Mouse (Mus musculus): ENCODE measurements around the gene Shisa4. TPM values are rescaled to one million over a fixed set of nuclear protein-coding genes. Genes with fewer than 3 reads are reported as not detected.

Shisa4 gene
- polyA plus RNA-seq, 1 experiment, result 92.0 TPM

- Histone ChIP-seq H3K27me3 (ENCODE audit: control insufficient read depth, insufficient read depth, insufficient read length) (no peaks in the 10 kb centered on the region), H3K4me2 (ENCODE audit: low read depth) (peak overlapping the region; percentile 77), H3K36me3 (ENCODE audit: control insufficient read depth, insufficient read depth) (no peaks in the 10 kb centered on the region), H3ac (ENCODE audit: control insufficient read depth, insufficient read length) (no peak overlapping the region), H3K79me2 (ENCODE audit: control insufficient read depth, insufficient read depth) (no peaks in the 10 kb centered on the region), H3K4me3 (no peak overlapping the region)
- no peak for TF ChIP-seq SRF (IDR thresholded peaks at IDR 0.05; ENCODE audit: control insufficient read depth, insufficient read length, low read depth)
- no peak for TF ChIP-seq CEBPB (IDR thresholded peaks at IDR 0.05; ENCODE audit: insufficient read depth, poor library complexity, severe bottlenecking)
- no peak for TF ChIP-seq USF1 (IDR thresholded peaks at IDR 0.05; ENCODE audit: low read depth)
These were observed 49.1 kb downstream of the Shisa4 start for GRCm38 (mm10) chr1:135325934-135326333.

- Histone ChIP-seq H3K4me2 (ENCODE audit: low read depth) (peak within 1 kb of the TSS; percentile 77), H3K36me3 (ENCODE audit: control insufficient read depth, insufficient read depth) (no peaks in the 10 kb centered on the region), H3ac (ENCODE audit: control insufficient read depth, insufficient read length) (no peak within 1 kb of the TSS), H3K79me2 (ENCODE audit: control insufficient read depth, insufficient read depth) (no peaks in the 10 kb centered on the region), H3K4me3 (peak within 1 kb of the TSS; percentile 10), H3K27me3 (ENCODE audit: control insufficient read depth, insufficient read depth, insufficient read length) (no peaks in the 10 kb centered on the region)
- TF ChIP-seq POLR2A (IDR thresholded peaks at IDR 0.05; ENCODE audit: insufficient read length, low read depth) (peak; percentile 43), CEBPB (IDR thresholded peaks at IDR 0.05; ENCODE audit: insufficient read depth, poor library complexity, severe bottlenecking) (no peak), MYOG (IDR thresholded peaks at IDR 0.05; ENCODE audit: control insufficient read depth in 1 of 3, insufficient read depth in 1 of 3, insufficient read length in 2 of 3, low read depth in 2 of 3) (peak in 2 of 3 experiments; percentile 32 to 78), SRF (IDR thresholded peaks at IDR 0.05; ENCODE audit: control insufficient read depth, insufficient read length, low read depth) (peak; percentile 75), TCF12 (IDR thresholded peaks at IDR 0.05; ENCODE audit: insufficient read depth, poor library complexity, severe bottlenecking) (no peak), MYOD1 (IDR thresholded peaks at IDR 0.05; ENCODE audit: control insufficient read depth in 1 of 3, insufficient read length in 2 of 3, low read depth in 2 of 3) (peak in 1 of 3 experiments; percentile 64)
These were observed 50.5 kb downstream of the Shisa4 start, which contains the start of gene Lmod1 for GRCm38 (mm10) chr1:135324571-135324970. TSS of gene Lmod1 (plus strand) at chr1:135324807.

GRCm38 (mm10) chr1:135323367-135323901, 51.6 kb downstream of the Shisa4 start:
- Histone ChIP-seq H3K27me3 (ENCODE audit: control insufficient read depth, insufficient read depth, insufficient read length) (no peaks in the 10 kb centered on the region), H3K79me2 (ENCODE audit: control insufficient read depth, insufficient read depth) (no peaks in the 10 kb centered on the region), H3ac (ENCODE audit: control insufficient read depth, insufficient read length) (no peak overlapping the region), H3K4me2 (ENCODE audit: low read depth) (peak overlapping the region; percentile 77), H3K36me3 (ENCODE audit: control insufficient read depth, insufficient read depth) (no peaks in the 10 kb centered on the region), H3K4me3 (no peak overlapping the region)
- TF ChIP-seq CEBPB (IDR thresholded peaks at IDR 0.05; ENCODE audit: insufficient read depth, poor library complexity, severe bottlenecking) (no peak), MYOG (IDR thresholded peaks at IDR 0.05; ENCODE audit: control insufficient read depth in 1 of 3, insufficient read depth in 1 of 3, insufficient read length in 2 of 3, low read depth in 2 of 3) (peak in 2 of 3 experiments; percentile 61 to 89), POLR2A (IDR thresholded peaks at IDR 0.05; ENCODE audit: insufficient read length, low read depth) (no peak), E2F4 (IDR thresholded peaks at IDR 0.05; ENCODE audit: insufficient read depth) (no peak), SRF (IDR thresholded peaks at IDR 0.05; ENCODE audit: control insufficient read depth, insufficient read length, low read depth) (no peak), REST (IDR thresholded peaks at IDR 0.05; ENCODE audit: insufficient read depth, insufficient read length) (no peak), USF1 (IDR thresholded peaks at IDR 0.05; ENCODE audit: low read depth) (peak; percentile 47), TCF3 (IDR thresholded peaks at IDR 0.05; ENCODE audit: insufficient read length, low read depth) (peak; percentile 15), POLR2AphosphoS2 (IDR thresholded peaks at IDR 0.05; ENCODE audit: insufficient read length, low read depth) (no peak), TCF12 (IDR thresholded peaks at IDR 0.05; ENCODE audit: insufficient read depth, poor library complexity, severe bottlenecking) (no peak), MYOD1 (IDR thresholded peaks at IDR 0.05; ENCODE audit: control insufficient read depth in 1 of 3, insufficient read length in 2 of 3, low read depth in 2 of 3) (peak in 2 of 3 experiments; percentile 27 to 76), MAX (IDR thresholded peaks at IDR 0.05; ENCODE audit: low read depth) (no peak)

Other genes starting within 250 kb of the Shisa4 start
- gene Ptpn7, start 242.5 kb downstream of the Shisa4 start, polyA plus RNA-seq (2012; fragmentation: generic; extraction: Trizol), result 0.26 TPM
- gene Arl8a, start 228.4 kb downstream of the Shisa4 start, polyA plus RNA-seq (2012; fragmentation: generic; extraction: Trizol), result 61.2 TPM
- 0.07 TPM for gene Gpr37l1, start 207.6 kb downstream of the Shisa4 start, polyA plus RNA-seq (2012; fragmentation: generic; extraction: Trizol)
- gene Elf3, start 116.7 kb downstream of the Shisa4 start, polyA plus RNA-seq (2012; fragmentation: generic; extraction: Trizol), result 0.10 TPM
- 23.2 TPM for gene Rnpep, start 91.2 kb downstream of the Shisa4 start, polyA plus RNA-seq (2012; fragmentation: generic; extraction: Trizol)
- 172 TPM for gene Timm17a, start 61.5 kb downstream of the Shisa4 start, polyA plus RNA-seq (2012; fragmentation: generic; extraction: Trizol)
- 7.1 TPM for gene Lmod1, start 50.4 kb downstream of the Shisa4 start, polyA plus RNA-seq (2012; fragmentation: generic; extraction: Trizol)
- 55.5 TPM for gene Ipo9, start 55.3 kb upstream of the Shisa4 start, polyA plus RNA-seq (2012; fragmentation: generic; extraction: Trizol)
- 33.7 TPM for gene Nav1, start 232.1 kb upstream of the Shisa4 start, polyA plus RNA-seq (2012; fragmentation: generic; extraction: Trizol)